Mouse (Mus musculus): ENCODE data around the gene Rsrc1. TPM values are rescaled to one million over a fixed set of nuclear protein-coding genes. Genes with fewer than 3 reads are reported as not detected.

The Rsrc1 gene
- polyA plus RNA-seq, 1 experiment from 2014 or later = 40.7 TPM

DNA sequence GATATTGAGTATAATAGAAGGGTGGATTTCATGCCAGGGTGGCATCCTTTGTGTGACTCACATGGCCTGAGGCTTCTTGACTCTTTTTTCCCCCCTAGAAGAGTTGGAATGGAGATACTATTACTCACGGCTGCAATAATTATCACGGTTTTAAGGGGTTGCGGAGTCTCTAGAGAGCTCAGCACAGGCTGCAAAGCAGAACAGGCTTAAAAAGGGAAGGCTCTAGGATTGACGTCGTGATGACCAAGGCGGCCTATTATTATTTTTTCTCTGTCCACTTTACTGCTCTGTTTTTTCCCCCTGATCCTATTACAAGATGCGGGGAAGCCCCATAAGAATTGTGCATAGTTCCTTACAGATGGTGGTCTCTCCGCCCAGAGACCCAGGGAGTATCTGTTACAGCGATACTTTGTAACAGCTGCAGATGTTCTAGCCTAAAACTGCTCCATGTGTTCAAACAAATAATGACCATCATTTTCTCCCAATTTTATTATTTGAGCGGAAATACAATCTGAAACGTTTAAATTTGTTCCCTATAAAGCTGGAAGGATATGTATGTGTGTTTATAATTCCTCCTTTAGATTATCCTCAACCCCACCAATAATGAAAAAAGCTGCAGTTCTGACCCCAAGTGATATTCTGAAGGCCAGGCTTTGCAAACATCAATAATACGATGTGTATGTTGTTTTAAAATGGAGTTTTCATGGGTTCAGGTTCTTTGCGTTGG is 4.1 kb upstream of the Rsrc1 start:
- no peak for ATAC-seq (ENCODE audit: low FRiP score)
- Histone ChIP-seq H3K36me3 (no peaks in the 10 kb centered on the region), H3K27me3 (peaks cover 86% of the 10 kb centered on the region), H3K4me1 (peaks cover 25% of the 10 kb centered on the region), H3K4me2 (replicated peaks) (peak overlapping the region; percentile 21; the same call in 1 of the 2 replicates), H3K27ac (peak overlapping the region; percentile 57), H3K4me3 (peak overlapping the region; percentile 47; the same call in 1 of the 2 replicates), H3K9me3 (replicated peaks) (no peaks in the 10 kb centered on the region), H3K9ac (no peak overlapping the region)
- WGBS = 4% methylated on average over 13 of the region's 13 CpGs

DNA sequence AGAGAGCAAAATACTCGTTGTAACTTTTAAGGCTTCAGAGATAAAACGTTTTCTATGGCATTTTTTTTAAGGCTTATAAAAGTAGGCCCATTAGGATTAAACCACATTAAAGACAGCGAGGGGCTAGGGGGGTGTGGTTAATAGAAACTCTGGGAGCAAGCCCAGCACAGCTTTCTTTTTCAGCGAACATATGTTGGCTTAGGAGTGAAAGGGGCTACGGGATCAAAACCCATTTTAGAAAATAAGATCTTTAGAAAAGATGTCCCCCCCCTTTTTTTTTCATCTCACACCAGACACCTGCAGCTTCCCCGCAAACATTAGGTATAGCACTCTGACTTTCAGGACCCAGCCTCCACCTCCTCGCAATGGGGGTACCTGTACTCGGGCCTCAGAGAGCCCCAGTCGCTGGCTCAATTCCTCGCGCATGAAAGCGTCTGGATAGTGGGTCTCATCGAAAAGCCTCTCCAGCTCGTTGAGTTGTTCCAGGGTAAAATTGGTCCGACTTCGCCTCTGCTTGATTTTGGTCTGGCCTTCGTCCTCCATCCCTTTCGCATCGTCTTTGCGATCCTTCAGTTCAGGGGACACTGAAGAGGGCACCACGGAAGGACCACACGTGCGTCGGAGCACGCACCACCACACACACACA is 3.3 kb upstream of the Rsrc1 start:
- under 1% methylated on average over 25 of the region's 25 CpGs for WGBS
- no peak for ATAC-seq (ENCODE audit: low FRiP score)
- Histone ChIP-seq H3K27ac (peak overlapping the region; percentile 62; the same call in 1 of the 2 replicates), H3K27me3 (peaks cover 87% of the 10 kb centered on the region), H3K9me3 (replicated peaks) (no peaks in the 10 kb centered on the region), H3K4me1 (peaks cover 29% of the 10 kb centered on the region), H3K36me3 (no peaks in the 10 kb centered on the region), H3K4me2 (replicated peaks) (peak overlapping the region; percentile 38; the same call in 1 of the 2 replicates), H3K4me3 (peak overlapping the region; percentile 47), H3K9ac (no peak overlapping the region)

DNA sequence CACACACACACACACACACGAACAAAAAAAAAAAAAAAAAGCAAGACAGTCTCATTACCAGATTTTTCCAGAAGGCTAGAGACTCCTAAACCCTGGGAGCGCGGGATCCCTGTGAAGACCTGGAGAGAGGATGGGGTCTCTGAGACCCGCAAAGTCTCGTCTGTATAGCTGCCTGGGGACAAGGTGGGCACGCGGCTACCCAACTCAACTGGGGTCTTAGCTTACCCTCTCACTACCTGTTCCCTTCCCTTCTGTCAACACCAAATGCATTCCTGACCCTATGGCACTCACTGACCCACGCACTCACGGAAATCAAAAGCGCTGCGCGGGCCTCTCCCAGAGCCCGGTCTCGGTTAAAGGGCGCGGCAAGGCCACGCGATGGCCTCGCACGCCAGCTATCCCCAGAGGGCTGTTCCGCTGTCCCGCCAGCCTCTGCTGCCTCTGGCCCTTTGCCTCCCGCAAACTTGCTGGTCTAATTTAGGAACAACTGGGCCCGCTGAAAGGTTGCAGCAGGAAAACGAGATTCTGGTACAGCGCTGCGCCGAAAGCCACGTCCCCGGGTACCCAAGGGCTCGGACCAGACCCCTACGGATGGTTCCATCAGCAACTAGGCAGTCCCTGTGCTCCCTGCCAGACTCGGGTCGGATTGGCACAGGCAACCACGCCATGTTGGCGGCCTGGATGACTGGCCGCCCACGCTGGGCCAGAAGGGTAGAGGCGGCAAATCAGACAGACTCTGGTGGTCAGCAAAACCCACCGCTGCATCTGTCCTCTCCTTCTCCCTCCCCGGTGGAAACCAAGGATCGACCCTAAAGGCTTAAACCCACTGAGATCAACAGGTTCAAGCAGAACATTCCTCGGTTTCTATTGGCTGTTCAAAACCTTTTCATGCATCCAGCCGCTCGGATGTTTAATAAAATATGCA is 2.5 kb upstream of the Rsrc1 start:
- H3K27ac ChIP-seq = peak overlapping the region; percentile 62
- H3K9ac ChIP-seq = peak overlapping the region; percentile 47
- ATAC-seq (ENCODE audit: low FRiP score) = no peak
- peaks cover 81% of the 10 kb centered on the region for H3K27me3 ChIP-seq
- no peaks in the 10 kb centered on the region for H3K9me3 ChIP-seq (replicated peaks)
- H3K4me3 ChIP-seq = peak overlapping the region; percentile 47
- H3K4me2 ChIP-seq (replicated peaks) = peak overlapping the region; percentile 38
- H3K4me1 ChIP-seq = peaks cover 23% of the 10 kb centered on the region
- WGBS = 1% methylated on average over 44 of the region's 45 CpGs
- H3K36me3 ChIP-seq = no peaks in the 10 kb centered on the region

DNA sequence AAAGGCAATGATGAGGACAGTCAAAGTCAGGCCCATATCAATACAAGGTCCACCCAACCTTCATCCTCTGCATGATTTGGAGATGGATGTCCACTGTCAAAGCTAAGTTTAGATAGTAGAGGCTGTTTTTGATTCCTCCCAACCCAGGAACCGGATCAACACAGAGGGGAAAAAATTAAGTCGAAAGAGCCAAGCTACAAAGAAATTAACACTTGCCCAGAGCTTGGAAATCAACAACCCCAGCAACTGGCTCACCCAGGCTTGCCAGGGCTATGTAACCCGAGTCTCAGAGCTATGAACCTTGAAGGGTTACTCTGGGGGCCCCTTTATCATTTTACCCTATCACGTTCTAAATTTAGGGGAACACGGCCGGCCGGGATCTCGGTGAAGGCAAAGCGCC is 1.7 kb upstream of the Rsrc1 start:
- Histone ChIP-seq H3K4me2 (replicated peaks) (no peak overlapping the region), H3K9me3 (replicated peaks) (no peaks in the 10 kb centered on the region), H3K4me1 (peaks cover 21% of the 10 kb centered on the region), H3K27me3 (peaks cover 80% of the 10 kb centered on the region), H3K9ac (no peak overlapping the region), H3K27ac (peak overlapping the region; percentile 62), H3K4me3 (peak overlapping the region; percentile 47), H3K36me3 (no peaks in the 10 kb centered on the region)
- no peak for ATAC-seq (ENCODE audit: low FRiP score)
- WGBS = 5% methylated on average over 9 of the region's 9 CpGs

DNA sequence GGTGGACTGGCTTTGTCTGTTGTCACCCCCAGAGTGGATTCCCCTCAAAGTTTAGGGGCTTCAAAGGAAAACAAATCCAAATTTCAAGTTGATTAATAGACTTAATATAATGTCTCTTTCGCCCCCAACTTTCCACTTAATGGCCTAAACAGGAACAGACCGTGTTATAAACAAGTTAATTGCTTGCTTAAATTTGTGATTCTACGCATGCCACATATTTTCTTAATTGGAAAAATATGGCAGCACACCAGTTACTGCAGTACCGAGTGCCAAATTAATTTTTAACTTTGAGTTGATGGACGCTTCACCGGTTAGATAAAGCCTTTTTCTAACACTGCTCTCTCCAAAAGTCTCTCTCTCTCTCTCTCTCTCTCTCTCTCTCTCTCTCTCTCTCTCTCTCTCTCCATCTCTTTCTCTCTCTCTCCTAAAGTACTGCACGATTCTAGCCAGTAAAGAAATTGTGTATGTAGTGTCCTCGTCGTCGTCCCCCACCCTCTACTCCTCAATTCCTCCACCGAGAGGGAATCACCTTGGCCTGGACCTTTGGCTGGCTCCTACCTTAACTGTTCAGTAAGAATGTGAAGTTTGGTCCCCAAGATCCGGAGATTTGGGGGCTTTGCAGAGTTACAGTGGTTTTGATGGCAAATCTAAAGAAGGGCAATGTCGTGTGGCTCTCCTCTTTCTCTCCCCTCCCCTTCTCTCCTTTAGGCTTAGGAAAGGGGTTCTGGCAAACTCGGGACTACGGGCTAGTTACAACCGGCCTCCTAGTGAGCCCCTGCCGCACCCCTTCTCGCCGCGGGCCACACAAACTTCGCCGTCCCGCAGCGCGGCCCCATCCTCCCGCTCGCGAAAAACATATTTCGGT is 847 bp upstream of the Rsrc1 start:
- Histone ChIP-seq H3K9me3 (replicated peaks) (no peaks in the 10 kb centered on the region), H3K4me3 (peak overlapping the region; percentile 47), H3K4me1 (peaks cover 21% of the 10 kb centered on the region), H3K27me3 (peaks cover 75% of the 10 kb centered on the region), H3K36me3 (no peaks in the 10 kb centered on the region), H3K4me2 (replicated peaks) (peak overlapping the region; percentile 72), H3K27ac (peak overlapping the region; percentile 86), H3K9ac (peak overlapping the region; percentile 65)
- ATAC-seq (ENCODE audit: low FRiP score) = no peak
- 1% methylated on average over 29 of the region's 29 CpGs for WGBS

DNA sequence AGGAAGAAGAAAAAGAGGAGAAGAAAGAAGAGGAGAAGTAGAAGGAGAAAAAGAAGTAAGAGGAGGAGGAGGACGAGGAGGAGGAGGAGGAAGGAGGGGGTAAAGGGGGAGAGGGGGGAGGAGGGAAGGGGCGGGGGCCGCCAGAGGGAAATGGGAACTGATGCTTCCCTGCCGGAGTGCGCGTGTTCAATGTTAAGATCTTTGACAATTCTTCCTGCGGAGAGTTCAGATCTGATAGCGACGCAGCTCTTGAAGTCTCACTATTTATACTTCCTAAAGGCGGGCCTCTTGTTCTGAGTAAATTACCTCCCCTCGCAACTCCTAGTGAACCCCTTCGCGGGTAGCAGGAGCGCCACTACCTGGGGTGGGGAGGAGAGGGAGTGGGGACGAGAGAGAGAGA is 516 bp downstream of the Rsrc1 start, which contains the start of gene Shox2:
Gene Shox2 (minus strand): TSS at position 66 of the 400 bp plus-strand sequence.
- H3K27ac ChIP-seq = peak within 1 kb of the TSS; percentile 86
- under 1% methylated on average over 15 of the region's 15 CpGs for WGBS
- H3K4me1 ChIP-seq = peaks cover 28% of the 10 kb centered on the region
- H3K9ac ChIP-seq = peak within 1 kb of the TSS; percentile 65
- no peak for ATAC-seq (ENCODE audit: low FRiP score)
- H3K9me3 ChIP-seq (replicated peaks) = no peaks in the 10 kb centered on the region
- peak within 1 kb of the TSS; percentile 47 for H3K4me3 ChIP-seq
- no peaks in the 10 kb centered on the region for H3K36me3 ChIP-seq
- peak within 1 kb of the TSS; percentile 72 for H3K4me2 ChIP-seq (replicated peaks)
- H3K27me3 ChIP-seq = peaks cover 68% of the 10 kb centered on the region

DNA sequence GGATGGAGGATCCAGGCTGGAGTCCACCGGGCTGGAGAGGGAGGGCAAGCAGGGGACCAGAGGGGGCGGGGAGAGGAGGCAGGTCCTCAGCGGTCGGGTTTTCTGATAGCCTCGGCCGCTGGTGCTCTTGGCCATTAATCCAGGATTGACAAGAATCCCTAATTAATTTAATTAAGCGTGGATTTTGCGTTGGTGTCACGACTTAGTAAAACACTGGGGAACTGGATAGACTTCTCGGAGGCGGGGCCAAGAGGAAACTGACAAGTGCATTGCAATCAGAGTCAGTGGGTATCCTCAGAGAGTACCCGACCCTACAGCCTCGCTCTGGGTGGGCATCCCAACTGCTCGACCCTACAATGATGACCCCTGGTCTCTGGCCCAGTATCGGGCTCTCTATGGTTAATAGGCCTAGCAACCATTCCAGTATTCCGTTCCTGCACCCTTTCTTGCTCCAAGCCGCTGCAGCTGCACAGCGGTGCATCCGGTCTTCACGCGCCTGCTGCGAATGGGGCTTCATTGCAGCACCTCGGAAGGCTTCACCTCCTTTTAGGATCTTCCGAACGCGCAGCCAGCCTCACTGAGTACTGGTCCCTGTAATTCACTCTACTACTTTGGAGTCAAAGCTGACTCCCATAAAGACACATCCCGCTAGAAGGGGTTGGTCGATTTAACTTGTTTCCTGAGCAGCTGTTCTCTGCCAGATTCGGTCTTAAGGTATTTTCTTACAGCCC is 1.2 kb downstream of the Rsrc1 start:
- Histone ChIP-seq H3K27ac (peak overlapping the region; percentile 86; the same call in 1 of the 2 replicates), H3K36me3 (no peaks in the 10 kb centered on the region), H3K9ac (peak overlapping the region; percentile 13; the same call in 1 of the 2 replicates), H3K4me2 (replicated peaks) (peak overlapping the region; percentile 72), H3K4me3 (peak overlapping the region; percentile 47), H3K27me3 (peaks cover 62% of the 10 kb centered on the region), H3K4me1 (peaks cover 29% of the 10 kb centered on the region), H3K9me3 (replicated peaks) (no peaks in the 10 kb centered on the region)
- under 1% methylated on average over 28 of the region's 29 CpGs for WGBS
- peak; percentile 29; the same call in 1 of the 2 replicates for ATAC-seq (ENCODE audit: low FRiP score)

DNA sequence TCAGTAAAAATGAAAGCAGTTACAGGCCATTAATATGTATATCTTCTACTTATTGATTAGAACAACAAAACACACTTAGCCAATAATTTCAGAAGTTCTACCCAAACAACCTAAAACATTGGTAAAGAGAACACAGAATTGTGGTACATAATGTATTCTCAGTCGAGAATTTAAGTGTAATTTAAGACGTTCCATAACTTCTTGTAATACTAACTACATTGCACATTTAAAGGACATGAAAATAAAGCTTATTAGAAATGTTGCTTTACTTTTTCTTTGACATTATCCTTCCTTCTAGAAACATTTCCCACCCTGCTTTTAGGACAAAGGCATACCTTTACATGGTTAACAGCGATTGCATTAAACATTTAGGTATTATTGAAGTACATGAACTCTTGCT is 2.3 kb downstream of the Rsrc1 start:
- no peak overlapping the region for H3K4me3 ChIP-seq
- H3K4me2 ChIP-seq (replicated peaks) = no peak overlapping the region
- peaks cover 29% of the 10 kb centered on the region for H3K4me1 ChIP-seq
- no peak overlapping the region for H3K27ac ChIP-seq
- 10% methylated on average over 3 of the region's 3 CpGs for WGBS
- peaks cover 52% of the 10 kb centered on the region for H3K27me3 ChIP-seq
- H3K9me3 ChIP-seq (replicated peaks) = no peaks in the 10 kb centered on the region
- no peak overlapping the region for H3K9ac ChIP-seq
- ATAC-seq (ENCODE audit: low FRiP score) = no peak
- H3K36me3 ChIP-seq = no peaks in the 10 kb centered on the region

DNA sequence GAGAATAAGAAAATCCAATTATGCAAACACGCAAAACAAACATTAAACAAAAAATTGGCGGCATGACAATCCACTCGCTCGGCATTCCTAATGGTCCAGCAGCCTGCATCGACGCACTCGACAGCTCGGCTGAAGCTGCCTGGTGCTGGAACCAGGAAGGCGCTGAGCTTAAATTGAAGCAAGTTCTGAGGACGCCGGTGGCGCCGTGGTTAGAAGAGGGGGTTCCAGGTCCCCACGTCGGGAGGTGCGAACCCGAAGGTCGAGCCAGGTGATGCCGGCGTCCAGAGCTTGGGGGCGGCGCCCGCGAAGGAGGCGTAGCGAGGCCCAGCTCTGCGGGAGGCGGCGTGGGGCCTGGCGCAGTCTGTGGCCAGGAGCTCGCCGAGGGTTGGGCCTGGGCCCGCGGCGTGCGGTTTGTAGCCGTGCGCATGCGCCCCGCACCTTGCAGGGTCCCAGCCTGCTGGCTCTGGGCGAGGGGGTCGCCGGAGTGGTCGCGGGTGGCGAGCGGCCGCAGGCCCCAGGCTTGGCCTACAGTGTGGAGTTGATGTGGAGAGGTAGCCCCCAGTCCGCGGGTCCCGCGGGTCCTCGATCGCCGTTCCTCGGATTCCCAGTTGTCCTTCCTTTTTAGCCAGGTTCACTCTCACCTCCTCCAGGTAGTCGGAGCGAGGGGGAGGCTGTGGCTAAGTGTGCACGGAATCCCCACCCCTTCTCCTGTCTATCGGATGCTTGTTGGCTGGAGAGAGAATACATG is 4.5 kb downstream of the Rsrc1 start:
- H3K4me2 ChIP-seq (replicated peaks) = peak overlapping the region; percentile 70
- H3K9me3 ChIP-seq (replicated peaks) = no peaks in the 10 kb centered on the region
- ATAC-seq (ENCODE audit: low FRiP score) = peak; percentile 96
- H3K27me3 ChIP-seq = peaks cover 29% of the 10 kb centered on the region
- H3K4me1 ChIP-seq = peaks cover 23% of the 10 kb centered on the region
- WGBS = under 1% methylated on average over 58 of the region's 60 CpGs
- no peaks in the 10 kb centered on the region for H3K36me3 ChIP-seq
- peak overlapping the region; percentile 70 for H3K27ac ChIP-seq
- peak overlapping the region; percentile 77 for H3K4me3 ChIP-seq
- H3K9ac ChIP-seq = peak overlapping the region; percentile 76

DNA sequence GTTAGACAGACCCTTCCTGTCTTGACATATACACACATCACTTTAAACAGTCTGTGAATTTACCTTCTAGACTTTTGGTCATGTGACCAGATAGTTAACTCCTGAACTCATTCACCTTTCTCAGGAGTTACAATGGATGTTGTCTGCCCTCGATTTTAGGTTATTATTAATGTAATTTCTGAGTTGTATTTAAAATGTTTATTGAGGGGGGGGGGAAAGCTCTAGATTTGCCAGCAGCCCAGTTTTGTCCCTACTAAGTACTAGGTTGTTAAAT is 5.0 kb downstream of the Rsrc1 start:
- H3K9ac ChIP-seq = peak overlapping the region; percentile 76
- 4% methylated on average over 1 of the region's 1 CpGs for WGBS
- peaks cover 24% of the 10 kb centered on the region for H3K27me3 ChIP-seq
- peak overlapping the region; percentile 77 for H3K4me3 ChIP-seq
- peak overlapping the region; percentile 70 for H3K4me2 ChIP-seq (replicated peaks)
- H3K4me1 ChIP-seq = peaks cover 18% of the 10 kb centered on the region
- H3K27ac ChIP-seq = no peak overlapping the region
- no peaks in the 10 kb centered on the region for H3K36me3 ChIP-seq
- no peak for ATAC-seq (ENCODE audit: low FRiP score)
- no peaks in the 10 kb centered on the region for H3K9me3 ChIP-seq (replicated peaks)

Data from hindbrain, embryonic 12.5 days (tissue).